Mouse (Mus musculus) induced T-regulatory cell, adult 2 months (primary cell): ENCODE results near the gene Rps21.
A peak's percentile ranks its signal among the peaks of the same experiment; 100 is the strongest.

Experiments
- DNase-seq: peaks from one replicate; pipeline ENCODE4 v3.0.0-alpha.2; 2012; ENCODE audit warnings: low read depth

Rps21 gene

DNA sequence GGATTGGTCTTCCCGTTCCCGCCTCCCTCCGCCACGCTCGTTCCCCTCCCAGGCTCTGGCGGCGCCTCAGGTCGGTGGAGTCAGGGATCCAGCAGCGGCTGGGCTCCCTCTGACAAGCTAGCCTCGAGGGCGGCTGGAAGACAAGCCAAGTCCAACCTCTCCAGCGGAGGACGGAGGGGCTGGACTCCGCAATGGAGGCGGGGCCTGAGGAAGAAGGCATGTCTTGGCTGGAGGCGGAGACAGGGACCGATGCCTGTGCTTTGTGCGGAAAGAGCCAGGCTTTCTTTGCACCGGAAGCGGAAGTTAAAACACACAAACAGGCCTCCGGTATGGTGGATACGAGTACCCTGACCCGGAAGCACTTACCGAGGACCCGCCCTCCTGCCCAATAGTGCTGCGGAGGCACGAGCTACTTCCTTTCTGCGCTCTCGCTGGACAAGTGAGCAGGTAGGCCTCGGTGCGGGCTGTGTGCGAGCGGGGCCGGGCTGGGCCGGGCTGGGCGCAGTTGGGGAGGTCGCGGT is at the start of gene Rps21:
Rps21 (plus strand) TSS at position 377 of the 521 bp plus-strand sequence.
- DNase-seq, result peak; percentile 99

DNA sequence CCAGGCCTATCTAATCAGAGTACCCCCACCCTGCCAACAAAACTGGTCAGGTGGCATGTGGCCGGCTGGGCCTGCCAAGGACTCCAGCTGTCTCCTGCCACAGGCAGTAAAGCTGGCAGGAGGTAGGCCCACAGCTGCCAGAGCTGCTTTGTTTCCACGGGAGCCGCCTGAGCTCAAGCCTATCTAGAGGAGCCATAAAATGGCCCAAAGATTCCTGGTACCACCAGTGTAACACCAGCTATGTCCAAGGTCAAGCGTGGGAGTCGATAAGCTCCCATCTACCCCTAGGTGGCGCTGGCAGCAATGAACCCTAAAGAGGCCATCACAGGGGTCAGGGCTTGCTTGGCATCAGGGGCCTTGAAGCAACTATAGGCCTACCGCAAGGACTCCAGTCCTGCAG is 49.3 kb upstream of the Rps21 start:
- peak; percentile 48 for DNase-seq

DNA sequence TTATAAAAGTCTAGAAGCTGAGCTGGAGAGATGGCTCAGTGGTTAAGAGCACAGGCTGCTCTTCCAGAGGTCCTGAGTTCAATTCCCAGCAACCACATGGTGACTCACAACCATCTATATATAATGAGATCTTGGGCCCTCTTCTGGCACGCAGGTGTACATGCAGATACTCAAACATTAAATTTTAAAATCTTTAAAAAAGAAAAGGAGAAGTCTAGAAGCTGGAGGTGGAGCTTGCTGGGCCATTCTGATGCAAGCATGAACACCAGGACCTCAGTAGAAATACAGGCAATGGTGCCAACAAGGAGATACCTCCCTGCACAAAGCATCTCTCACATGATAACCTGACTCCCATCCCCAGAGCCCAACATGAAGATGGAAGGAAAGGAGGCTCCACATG is 48.2 kb upstream of the Rps21 start:
- no peak for DNase-seq

DNA sequence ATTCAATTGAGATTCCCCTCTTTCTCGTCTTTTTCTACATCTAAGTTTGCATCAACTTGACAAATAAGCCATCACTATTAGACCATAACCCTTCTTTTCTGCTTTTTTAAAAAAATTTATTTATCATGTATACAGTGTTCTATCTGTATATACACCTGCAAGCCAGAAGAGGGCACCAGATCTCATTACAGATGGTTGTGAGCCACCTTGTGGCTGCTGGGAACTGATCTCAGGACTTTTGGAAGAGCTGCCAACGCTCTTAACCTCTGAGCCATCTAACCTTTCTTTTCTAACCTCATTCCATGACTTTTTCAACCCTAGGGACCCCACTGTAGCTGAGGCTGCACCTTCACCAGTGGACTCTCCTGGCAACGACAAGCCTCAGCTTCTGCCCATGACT is 44.9 kb upstream of the Rps21 start:
- DNase-seq, result no peak

DNA sequence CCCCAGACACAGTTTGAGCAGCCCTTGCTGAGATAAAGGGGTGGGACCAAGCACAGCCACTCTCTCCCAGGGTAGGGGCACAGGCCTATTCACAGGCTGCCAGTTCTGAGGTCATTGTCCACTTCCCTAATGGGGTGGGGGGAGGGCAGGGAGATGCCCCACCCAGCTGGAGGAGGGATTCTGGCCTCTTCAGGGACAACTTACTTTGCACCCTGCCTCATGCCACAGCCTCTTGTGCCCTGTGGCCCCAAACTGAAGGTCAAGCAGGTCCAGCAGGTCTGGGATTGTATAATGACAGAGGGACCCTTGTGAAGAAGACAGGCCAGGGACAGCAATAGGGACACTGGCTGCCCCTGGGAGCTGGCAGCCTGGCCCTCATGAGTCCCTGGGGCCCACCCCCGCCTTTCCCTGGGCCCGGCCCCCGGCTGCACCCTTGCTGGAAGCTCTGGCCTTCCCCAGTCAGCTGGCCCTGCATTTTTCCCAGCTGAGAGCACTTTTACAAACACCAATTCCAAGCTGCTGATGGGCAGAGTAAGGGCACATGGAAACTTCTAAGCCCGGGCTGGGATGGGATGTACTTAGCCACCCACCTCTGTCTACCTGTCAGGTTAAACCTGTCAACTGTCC is 42.7 kb upstream of the Rps21 start:
- no peak for DNase-seq

DNA sequence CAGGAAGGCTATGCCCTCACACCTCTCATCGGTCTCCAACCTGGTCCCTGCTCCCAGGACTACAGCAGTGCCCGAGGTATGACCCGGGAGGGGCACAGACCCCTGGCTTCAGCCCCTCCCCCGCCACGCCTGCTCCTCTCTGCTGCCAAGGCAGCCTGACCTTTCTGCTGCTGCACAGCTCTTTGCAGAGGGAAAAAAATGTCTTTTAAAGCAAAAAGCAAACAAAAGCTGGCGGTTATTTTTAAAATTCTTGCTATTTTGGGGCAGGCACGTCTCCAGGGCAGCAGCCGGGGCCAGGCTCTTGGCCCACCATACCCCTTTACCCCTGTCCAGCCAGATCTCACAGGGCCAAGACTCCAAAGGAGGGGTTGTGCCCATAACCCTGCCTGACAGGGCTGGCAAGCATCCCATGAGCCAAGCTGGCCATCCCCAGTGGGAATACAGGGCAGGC is 42.1 kb upstream of the Rps21 start:
- DNase-seq, result no peak

GRCm38 (mm10) chr2:180215951-180216350 is 41.2 kb upstream of the Rps21 start:
- no peak for DNase-seq

GRCm38 (mm10) chr2:180216921-180217320 is 40.3 kb upstream of the Rps21 start:
- DNase-seq, result no peak

GRCm38 (mm10) chr2:180217587-180217986 is 39.6 kb upstream of the Rps21 start:
- no peak for DNase-seq

- DNase-seq, result no peak
These were observed 38.9 kb upstream of the Rps21 start for GRCm38 (mm10) chr2:180218241-180218640.

- DNase-seq, result no peak
These were observed 38.5 kb upstream of the Rps21 start for GRCm38 (mm10) chr2:180218677-180219076.

- no peak for DNase-seq
These were observed 37.8 kb upstream of the Rps21 start for GRCm38 (mm10) chr2:180219145-180219943.

GRCm38 (mm10) chr2:180220165-180220564 is 37.0 kb upstream of the Rps21 start:
- no peak for DNase-seq

GRCm38 (mm10) chr2:180221051-180221450 is 36.1 kb upstream of the Rps21 start:
- no peak for DNase-seq

DNA sequence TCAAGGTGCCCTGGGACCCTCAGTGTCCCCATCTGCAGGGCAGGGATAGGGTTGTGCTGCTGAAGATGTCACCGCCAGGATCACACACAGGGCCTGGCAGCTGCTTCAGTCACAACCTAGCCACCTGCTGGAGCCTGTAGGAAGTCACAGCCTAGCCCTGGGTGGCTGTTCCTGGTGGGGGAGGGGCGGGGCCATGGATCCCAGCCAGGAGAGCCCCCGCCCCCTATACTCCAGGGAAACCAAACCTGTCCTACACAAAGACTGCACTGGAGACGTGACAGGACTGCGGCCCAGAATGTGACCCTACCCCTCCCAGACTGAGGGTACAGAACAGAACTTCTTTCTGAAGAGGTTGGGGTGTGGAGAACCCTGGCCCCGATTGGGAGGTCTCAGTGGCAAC is 34.9 kb upstream of the Rps21 start:
- no peak for DNase-seq

- no peak for DNase-seq
These were observed 32.5 kb upstream of the Rps21 start for GRCm38 (mm10) chr2:180224647-180225043.

- peak; percentile 46 for DNase-seq
These were observed 32.0 kb upstream of the Rps21 start for GRCm38 (mm10) chr2:180225044-180225761.

- peak; percentile 17 for DNase-seq
These were observed 31.3 kb upstream of the Rps21 start, which contains the start of gene Lama5 for GRCm38 (mm10) chr2:180225762-180226378. Lama5 (minus strand) TSS chr2:180225859.

DNA sequence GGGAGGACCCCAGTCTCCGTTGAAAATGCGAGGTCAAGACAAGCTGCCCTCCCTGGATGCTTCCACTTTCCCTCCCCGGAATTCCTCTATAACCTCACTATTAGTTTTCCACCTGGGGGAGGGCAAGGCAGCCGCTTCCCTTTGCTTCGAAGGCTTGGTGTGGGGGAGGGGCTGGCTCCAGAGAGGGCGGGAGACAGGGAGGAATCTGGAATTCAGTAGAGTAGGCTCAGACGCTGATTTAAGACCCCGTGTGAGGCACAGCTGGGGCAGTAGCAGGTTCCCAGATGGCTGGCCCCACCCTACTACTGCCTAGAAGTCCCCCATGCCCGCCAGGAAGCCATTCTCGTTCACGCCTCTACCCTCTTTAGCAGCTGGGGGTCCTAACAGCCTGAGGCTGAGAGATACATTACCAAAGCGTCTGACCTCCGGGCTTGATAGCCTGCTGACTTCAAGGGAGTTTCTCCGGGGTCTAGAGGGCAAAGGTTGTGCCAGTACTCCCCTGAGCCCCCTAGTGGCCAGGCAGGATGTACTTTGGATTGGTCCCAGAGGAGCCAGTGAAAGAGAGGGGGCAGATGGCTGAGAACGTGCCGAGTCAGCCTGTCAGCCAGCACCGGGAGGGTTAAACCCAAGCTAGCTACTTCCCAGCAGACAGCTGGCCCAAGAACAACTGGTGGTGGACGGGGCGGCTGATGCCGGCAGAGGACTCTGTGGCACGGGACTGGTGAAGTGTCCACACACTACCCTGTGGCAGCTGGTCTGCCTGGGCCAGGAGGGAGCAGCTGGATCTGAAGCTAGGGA is 29.7 kb upstream of the Rps21 start:
- peak; percentile 72 for DNase-seq

GRCm38 (mm10) chr2:180228060-180228458 is 29.1 kb upstream of the Rps21 start:
- no peak for DNase-seq

GRCm38 (mm10) chr2:180228592-180228991 is 28.6 kb upstream of the Rps21 start:
- no peak for DNase-seq
